Mouse (Mus musculus): Measurements from ENCODE around the gene 4930442H23Rik. TPM values are rescaled to one million over a fixed set of nuclear protein-coding genes. Genes with fewer than 3 reads are reported as not detected.

4930442H23Rik gene
- total and polyA plus RNA-seq, 2 experiments from 2014 or later: 0.24 TPM; not detected in 1

DNA sequence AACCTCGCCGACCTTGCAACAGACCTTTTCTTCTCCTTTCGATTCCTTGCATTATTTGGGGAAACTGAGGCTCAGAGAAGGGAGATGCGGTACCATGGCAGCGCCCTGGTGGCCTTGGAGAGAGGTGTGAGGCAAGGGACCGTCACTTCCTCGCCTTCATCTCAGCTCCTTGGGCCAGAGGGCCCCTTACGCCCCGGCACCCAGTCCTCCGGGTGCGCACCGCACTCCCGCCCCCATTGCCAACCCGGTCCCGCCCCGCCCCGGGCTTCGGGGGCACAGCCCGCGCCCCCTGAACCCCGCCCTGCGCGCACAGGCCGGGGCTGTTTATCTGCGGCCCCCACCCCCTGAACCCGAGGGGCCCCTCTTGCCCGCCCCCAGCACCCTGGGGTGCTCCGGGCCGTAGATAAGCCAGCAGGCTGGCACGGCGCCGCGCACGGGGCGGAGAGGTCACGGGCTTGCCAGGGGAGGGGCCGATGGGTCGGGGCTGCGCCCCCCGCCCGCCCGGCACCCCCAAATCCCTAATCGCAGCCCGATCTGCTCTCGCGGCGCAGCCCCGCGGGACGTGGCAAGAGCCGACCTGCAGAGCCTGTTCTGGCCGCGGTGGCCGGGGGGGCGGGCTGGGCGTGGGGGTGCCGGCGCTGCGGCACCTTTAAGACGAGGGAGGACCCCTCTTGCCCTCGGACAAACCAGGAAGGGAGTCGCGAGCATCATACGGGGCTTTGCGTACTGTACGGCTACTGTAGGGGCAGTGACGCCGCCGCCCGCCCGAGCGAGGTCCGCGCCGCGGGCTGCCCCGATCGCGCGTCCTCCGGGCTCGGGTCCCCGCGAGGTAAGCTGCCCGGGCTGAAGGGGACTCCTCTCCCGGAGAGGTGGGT is 47.6 kb downstream of the 4930442H23Rik start:
- H3K27ac ChIP-seq (ENCODE audit: low read depth, low read length): peak overlapping the region; percentile 96
- H3K9ac ChIP-seq: peak overlapping the region; percentile 94
- H3K27me3 ChIP-seq (ENCODE audit: insufficient read depth, low read length): peaks cover 17% of the 10 kb centered on the region
- ATAC-seq (peak; percentile 8; the same call in 1 of the 2 replicates), DNase-seq (peak; percentile 66)
- H3K4me2 ChIP-seq (ENCODE audit: low read depth): peak overlapping the region; percentile 99
- no peaks in the 10 kb centered on the region for H3K9me3 ChIP-seq (ENCODE audit: low read length)
- TF ChIP-seq CTCF (IDR thresholded peaks at IDR 0.05; ENCODE audit: low read depth): peak; percentile 20; the same call in 1 of the 2 replicates
- peaks cover 9% of the 10 kb centered on the region for H3K4me1 ChIP-seq (ENCODE audit: insufficient read depth)
- WGBS: 2% methylated on average over 73 of the region's 86 CpGs
- H3K4me3 ChIP-seq (ENCODE audit: low read depth, low read length): peak overlapping the region; percentile 90
- no peaks in the 10 kb centered on the region for H3K36me3 ChIP-seq (ENCODE audit: insufficient read depth)

DNA sequence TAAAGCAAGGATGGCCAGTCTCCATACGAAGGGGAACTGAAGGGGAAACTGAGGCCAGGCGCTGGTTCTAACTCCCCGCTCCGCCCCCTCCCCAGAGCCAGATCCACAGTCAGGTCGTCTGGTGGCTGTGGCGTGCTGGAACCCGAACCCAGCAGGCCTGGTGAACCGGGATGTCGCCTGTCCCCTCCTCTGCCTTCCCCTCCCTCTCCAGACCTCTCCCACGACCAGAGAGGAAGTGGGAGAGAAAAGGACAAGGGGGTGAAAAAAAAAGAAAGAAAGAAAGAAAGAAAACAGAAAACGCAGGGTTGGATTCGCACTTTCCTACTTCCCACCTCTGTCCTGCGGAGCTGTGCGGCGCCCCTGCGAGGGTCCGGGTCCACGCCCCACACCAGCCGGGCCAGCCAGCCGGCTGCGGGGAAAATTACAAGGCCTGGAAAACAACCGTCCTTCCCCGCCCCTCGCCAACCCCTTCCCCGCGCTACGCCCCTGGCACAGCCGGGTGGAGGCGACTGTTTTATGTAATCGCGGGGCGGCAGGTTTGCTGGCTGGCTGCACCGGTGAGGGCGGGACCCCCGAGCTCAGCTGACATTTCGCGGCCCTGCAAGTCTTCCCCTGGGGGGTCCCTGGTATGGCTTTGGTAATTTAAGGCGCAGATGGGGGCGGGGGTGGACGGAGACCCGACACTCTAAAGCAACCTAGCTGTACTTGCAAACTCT is 48.5 kb downstream of the 4930442H23Rik start, which contains the start of gene Zbtb7a:
Gene Zbtb7a (plus strand): TSS at position 255 of the 716 bp plus-strand sequence.
- Histone ChIP-seq H3K9ac (peak within 1 kb of the TSS; percentile 94), H3K36me3 (ENCODE audit: insufficient read depth) (no peaks in the 10 kb centered on the region), H3K4me2 (ENCODE audit: low read depth) (peak within 1 kb of the TSS; percentile 99), H3K4me1 (ENCODE audit: insufficient read depth) (peaks cover 9% of the 10 kb centered on the region), H3K9me3 (ENCODE audit: low read length) (no peaks in the 10 kb centered on the region), H3K4me3 (ENCODE audit: low read depth, low read length) (peak within 1 kb of the TSS; percentile 90), H3K27ac (ENCODE audit: low read depth, low read length) (peak within 1 kb of the TSS; percentile 96), H3K27me3 (ENCODE audit: insufficient read depth, low read length) (peaks cover 19% of the 10 kb centered on the region)
- 4% methylated on average over 40 of the region's 41 CpGs for WGBS
- DNase-seq (no peak), ATAC-seq (no peak)
- no peak for TF ChIP-seq CTCF (IDR thresholded peaks at IDR 0.05; ENCODE audit: low read depth)

DNA sequence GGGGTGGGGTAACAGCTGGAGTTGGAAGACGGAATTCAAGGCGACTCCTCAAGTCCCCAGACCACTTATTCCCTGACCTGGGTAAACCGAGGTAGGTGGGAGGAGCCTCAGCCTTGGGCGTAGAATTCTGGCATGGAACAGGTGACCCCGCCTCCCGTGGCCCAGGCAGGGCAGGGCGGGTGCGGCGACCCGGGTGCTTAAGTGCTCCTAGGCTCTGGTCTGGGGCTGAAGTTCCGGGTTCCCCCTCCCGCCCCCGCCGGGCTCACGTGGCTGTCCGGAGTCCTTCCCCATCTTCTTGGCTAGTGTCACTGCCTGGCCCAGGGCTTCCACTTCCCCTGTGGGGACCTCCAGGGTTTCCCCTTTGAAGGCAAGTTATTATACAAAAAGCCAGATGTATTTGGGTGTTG is 49.5 kb downstream of the 4930442H23Rik start:
- no peaks in the 10 kb centered on the region for H3K9me3 ChIP-seq (ENCODE audit: low read length)

More for the DNA sequence above, 49.5 kb downstream of the 4930442H23Rik start:
- Histone ChIP-seq H3K4me2 (ENCODE audit: low read depth) (no peak overlapping the region), H3K4me1 (ENCODE audit: insufficient read depth) (peaks cover 9% of the 10 kb centered on the region), H3K27me3 (ENCODE audit: insufficient read depth, low read length) (peaks cover 24% of the 10 kb centered on the region), H3K4me3 (ENCODE audit: low read depth, low read length) (no peak overlapping the region), H3K9ac (no peak overlapping the region), H3K27ac (ENCODE audit: low read depth, low read length) (no peak overlapping the region), H3K36me3 (ENCODE audit: insufficient read depth) (no peaks in the 10 kb centered on the region)
- 3% methylated on average over 16 of the region's 16 CpGs for WGBS
- no peak for DNase-seq
- TF ChIP-seq CTCF (IDR thresholded peaks at IDR 0.05; ENCODE audit: low read depth): no peak
- no peak for ATAC-seq

Other genes with a start within 250 kb of the 4930442H23Rik start
- gene Gng7, start 168.9 kb downstream of the 4930442H23Rik start, total RNA-seq (2014; rRNA removed): 64.5 and 91.4 TPM in 2 replicates
- gene Gng7, start 168.9 kb downstream of the 4930442H23Rik start, polyA plus RNA-seq (2015; fragmentation: Nextera tagmentation; extraction: Ambion mirVana): 76.2 and 85.7 TPM in 2 replicates
- 65.4 and 76.0 TPM in 2 replicates for gene Diras1, start 158.2 kb downstream of the 4930442H23Rik start, total RNA-seq (2014; rRNA removed)
- 66.1 and 70.2 TPM in 2 replicates for gene Diras1, start 158.2 kb downstream of the 4930442H23Rik start, polyA plus RNA-seq (2015; fragmentation: Nextera tagmentation; extraction: Ambion mirVana)
- gene Slc39a3, start 146.4 kb downstream of the 4930442H23Rik start, total RNA-seq (2014; rRNA removed): 82.1 and 104 TPM in 2 replicates
- 43.5 and 45.2 TPM in 2 replicates for gene Slc39a3, start 146.4 kb downstream of the 4930442H23Rik start, polyA plus RNA-seq (2015; fragmentation: Nextera tagmentation; extraction: Ambion mirVana)
- gene Sgta, start 123.7 kb downstream of the 4930442H23Rik start, total RNA-seq (2014; rRNA removed): 176 and 215 TPM in 2 replicates
- gene Sgta, start 123.7 kb downstream of the 4930442H23Rik start, polyA plus RNA-seq (2015; fragmentation: Nextera tagmentation; extraction: Ambion mirVana): 326 and 360 TPM in 2 replicates
- 69.0 and 74.6 TPM in 2 replicates for gene Thop1, start 113.8 kb downstream of the 4930442H23Rik start, total RNA-seq (2014; rRNA removed)
- gene Thop1, start 113.8 kb downstream of the 4930442H23Rik start, polyA plus RNA-seq (2015; fragmentation: Nextera tagmentation; extraction: Ambion mirVana): 45.9 and 52.5 TPM in 2 replicates
- 0.38 and 0.43 TPM in 2 replicates for gene Creb3l3, start 85.0 kb downstream of the 4930442H23Rik start, total RNA-seq (2014; rRNA removed)
- gene Creb3l3, start 85.0 kb downstream of the 4930442H23Rik start, polyA plus RNA-seq (2015; fragmentation: Nextera tagmentation; extraction: Ambion mirVana): 0.29 and 0.40 TPM in 2 replicates
- gene Map2k2, start 77.9 kb downstream of the 4930442H23Rik start, total RNA-seq (2014; rRNA removed): 194 and 215 TPM in 2 replicates
- 167 and 194 TPM in 2 replicates for gene Map2k2, start 77.9 kb downstream of the 4930442H23Rik start, polyA plus RNA-seq (2015; fragmentation: Nextera tagmentation; extraction: Ambion mirVana)
- 21.6 and 27.2 TPM in 2 replicates for gene Zbtb7a, start 48.6 kb downstream of the 4930442H23Rik start, total RNA-seq (2014; rRNA removed)
- 12.4 and 15.7 TPM in 2 replicates for gene Zbtb7a, start 48.6 kb downstream of the 4930442H23Rik start, polyA plus RNA-seq (2015; fragmentation: Nextera tagmentation; extraction: Ambion mirVana)
- gene Pias4, start 15.9 kb downstream of the 4930442H23Rik start, total RNA-seq (2014; rRNA removed): 30.1 and 32.5 TPM in 2 replicates
- 28.1 and 35.8 TPM in 2 replicates for gene Pias4, start 15.9 kb downstream of the 4930442H23Rik start, polyA plus RNA-seq (2015; fragmentation: Nextera tagmentation; extraction: Ambion mirVana)
- 2,084 and 2,175 TPM in 2 replicates for gene Eef2, start 7.2 kb downstream of the 4930442H23Rik start, total RNA-seq (2014; rRNA removed)
- gene Eef2, start 7.2 kb downstream of the 4930442H23Rik start, polyA plus RNA-seq (2015; fragmentation: Nextera tagmentation; extraction: Ambion mirVana): 466 and 485 TPM in 2 replicates
- gene Dapk3, start 844 bp downstream of the 4930442H23Rik start, total RNA-seq (2014; rRNA removed): 64.6 and 68.9 TPM in 2 replicates
- 58.1 TPM in 2 replicates for gene Dapk3, start 844 bp downstream of the 4930442H23Rik start, polyA plus RNA-seq (2015; fragmentation: Nextera tagmentation; extraction: Ambion mirVana)
- 0.08 TPM in 1 of 2 replicates, not detected in the other for gene Nmrk2, start 18.2 kb upstream of the 4930442H23Rik start, total RNA-seq (2014; rRNA removed)
- gene Nmrk2, start 18.2 kb upstream of the 4930442H23Rik start, polyA plus RNA-seq (2015; fragmentation: Nextera tagmentation; extraction: Ambion mirVana): not detected in 2 replicates
- gene Atcay, start 47.0 kb upstream of the 4930442H23Rik start, total RNA-seq (2014; rRNA removed): 163 and 170 TPM in 2 replicates
- 78.8 and 79.2 TPM in 2 replicates for gene Atcay, start 47.0 kb upstream of the 4930442H23Rik start, polyA plus RNA-seq (2015; fragmentation: Nextera tagmentation; extraction: Ambion mirVana)
- 51.0 and 52.1 TPM in 2 replicates for gene Zfr2, start 49.3 kb upstream of the 4930442H23Rik start, total RNA-seq (2014; rRNA removed)
- 13.0 and 18.7 TPM in 2 replicates for gene Zfr2, start 49.3 kb upstream of the 4930442H23Rik start, polyA plus RNA-seq (2015; fragmentation: Nextera tagmentation; extraction: Ambion mirVana)
- 87.3 and 113 TPM in 2 replicates for gene Matk, start 69.1 kb upstream of the 4930442H23Rik start, total RNA-seq (2014; rRNA removed)
- 66.4 and 79.4 TPM in 2 replicates for gene Matk, start 69.1 kb upstream of the 4930442H23Rik start, polyA plus RNA-seq (2015; fragmentation: Nextera tagmentation; extraction: Ambion mirVana)
- gene Mrpl54, start 83.1 kb upstream of the 4930442H23Rik start, total RNA-seq (2014; rRNA removed): 90.2 and 94.9 TPM in 2 replicates
- gene Mrpl54, start 83.1 kb upstream of the 4930442H23Rik start, polyA plus RNA-seq (2015; fragmentation: Nextera tagmentation; extraction: Ambion mirVana): 134 and 148 TPM in 2 replicates
- gene Apba3, start 83.1 kb upstream of the 4930442H23Rik start, total RNA-seq (2014; rRNA removed): 43.3 and 44.6 TPM in 2 replicates
- 22.8 and 24.8 TPM in 2 replicates for gene Apba3, start 83.1 kb upstream of the 4930442H23Rik start, polyA plus RNA-seq (2015; fragmentation: Nextera tagmentation; extraction: Ambion mirVana)
- 6.3 and 8.5 TPM in 2 replicates for gene Tjp3, start 107.7 kb upstream of the 4930442H23Rik start, total RNA-seq (2014; rRNA removed)
- gene Tjp3, start 107.7 kb upstream of the 4930442H23Rik start, polyA plus RNA-seq (2015; fragmentation: Nextera tagmentation; extraction: Ambion mirVana): 5.7 and 6.4 TPM in 2 replicates
- gene Pip5k1c, start 109.1 kb upstream of the 4930442H23Rik start, total RNA-seq (2014; rRNA removed): 189 and 229 TPM in 2 replicates
- 110 and 130 TPM in 2 replicates for gene Pip5k1c, start 109.1 kb upstream of the 4930442H23Rik start, polyA plus RNA-seq (2015; fragmentation: Nextera tagmentation; extraction: Ambion mirVana)
- gene Cactin, start 137.3 kb upstream of the 4930442H23Rik start, total RNA-seq (2014; rRNA removed): 24.2 and 43.4 TPM in 2 replicates
- gene Cactin, start 137.3 kb upstream of the 4930442H23Rik start, polyA plus RNA-seq (2015; fragmentation: Nextera tagmentation; extraction: Ambion mirVana): 19.9 and 24.2 TPM in 2 replicates
- gene Tbxa2r, start 144.9 kb upstream of the 4930442H23Rik start, total RNA-seq (2014; rRNA removed): 2.4 and 3.9 TPM in 2 replicates
- gene Tbxa2r, start 144.9 kb upstream of the 4930442H23Rik start, polyA plus RNA-seq (2015; fragmentation: Nextera tagmentation; extraction: Ambion mirVana): 3.3 and 3.4 TPM in 2 replicates
- 0.15 TPM in 1 of 2 replicates, not detected in the other for gene Gipc3, start 159.4 kb upstream of the 4930442H23Rik start, total RNA-seq (2014; rRNA removed)
- not detected in 2 replicates for gene Gipc3, start 159.4 kb upstream of the 4930442H23Rik start, polyA plus RNA-seq (2015; fragmentation: Nextera tagmentation; extraction: Ambion mirVana)
- gene Hmg20b, start 166.6 kb upstream of the 4930442H23Rik start, total RNA-seq (2014; rRNA removed): 15.1 and 21.6 TPM in 2 replicates
- 25.1 and 25.2 TPM in 2 replicates for gene Hmg20b, start 166.6 kb upstream of the 4930442H23Rik start, polyA plus RNA-seq (2015; fragmentation: Nextera tagmentation; extraction: Ambion mirVana)
- 19.8 and 23.4 TPM in 2 replicates for gene Mfsd12, start 173.6 kb upstream of the 4930442H23Rik start, total RNA-seq (2014; rRNA removed)
- gene Mfsd12, start 173.6 kb upstream of the 4930442H23Rik start, polyA plus RNA-seq (2015; fragmentation: Nextera tagmentation; extraction: Ambion mirVana): 10.1 TPM in 2 replicates
- gene 4930404N11Rik, start 182.0 kb upstream of the 4930442H23Rik start, total RNA-seq (2014; rRNA removed): not detected in 2 replicates
- 0.16 and 0.20 TPM in 2 replicates for gene 4930404N11Rik, start 182.0 kb upstream of the 4930442H23Rik start, polyA plus RNA-seq (2015; fragmentation: Nextera tagmentation; extraction: Ambion mirVana)
- gene Fzr1, start 194.7 kb upstream of the 4930442H23Rik start, total RNA-seq (2014; rRNA removed): 60.2 and 67.2 TPM in 2 replicates
- 128 and 132 TPM in 2 replicates for gene Fzr1, start 194.7 kb upstream of the 4930442H23Rik start, polyA plus RNA-seq (2015; fragmentation: Nextera tagmentation; extraction: Ambion mirVana)
- gene Dohh, start 200.6 kb upstream of the 4930442H23Rik start, total RNA-seq (2014; rRNA removed): 126 and 139 TPM in 2 replicates
- gene Dohh, start 200.6 kb upstream of the 4930442H23Rik start, polyA plus RNA-seq (2015; fragmentation: Nextera tagmentation; extraction: Ambion mirVana): 111 and 125 TPM in 2 replicates
- gene Gm48551, start 200.6 kb upstream of the 4930442H23Rik start, total RNA-seq (2014; rRNA removed): 2.5 and 3.3 TPM in 2 replicates
- gene Gm48551, start 200.6 kb upstream of the 4930442H23Rik start, polyA plus RNA-seq (2015; fragmentation: Nextera tagmentation; extraction: Ambion mirVana): 5.0 and 7.3 TPM in 2 replicates
- gene Gm48552, start 205.2 kb upstream of the 4930442H23Rik start, total RNA-seq (2014; rRNA removed): 5.8 and 16.6 TPM in 2 replicates
- 1.9 and 3.7 TPM in 2 replicates for gene Gm48552, start 205.2 kb upstream of the 4930442H23Rik start, polyA plus RNA-seq (2015; fragmentation: Nextera tagmentation; extraction: Ambion mirVana)
- gene Smim24, start 209.2 kb upstream of the 4930442H23Rik start, total RNA-seq (2014; rRNA removed): 0.77 and 1.3 TPM in 2 replicates
- 1.7 TPM in 2 replicates for gene Smim24, start 209.2 kb upstream of the 4930442H23Rik start, polyA plus RNA-seq (2015; fragmentation: Nextera tagmentation; extraction: Ambion mirVana)

Data from forebrain, postnatal 0 days (tissue).